Mouse (Mus musculus) lung, postnatal 0 days (tissue): ENCODE results near the gene Enpep.

Experiments
- CTCF ChIP-seq: IDR thresholded peaks from 2 replicates; pipeline ENCODE4 v1.5.1; 2016; ENCODE audit warnings: antibody characterized with exemption, mild to moderate bottlenecking
- EP300 ChIP-seq: IDR thresholded peaks from 2 replicates; pipeline ENCODE4 v1.6.1; 2016; ENCODE audit warnings: antibody characterized with exemption, mild to moderate bottlenecking, control low read depth

DNA sequence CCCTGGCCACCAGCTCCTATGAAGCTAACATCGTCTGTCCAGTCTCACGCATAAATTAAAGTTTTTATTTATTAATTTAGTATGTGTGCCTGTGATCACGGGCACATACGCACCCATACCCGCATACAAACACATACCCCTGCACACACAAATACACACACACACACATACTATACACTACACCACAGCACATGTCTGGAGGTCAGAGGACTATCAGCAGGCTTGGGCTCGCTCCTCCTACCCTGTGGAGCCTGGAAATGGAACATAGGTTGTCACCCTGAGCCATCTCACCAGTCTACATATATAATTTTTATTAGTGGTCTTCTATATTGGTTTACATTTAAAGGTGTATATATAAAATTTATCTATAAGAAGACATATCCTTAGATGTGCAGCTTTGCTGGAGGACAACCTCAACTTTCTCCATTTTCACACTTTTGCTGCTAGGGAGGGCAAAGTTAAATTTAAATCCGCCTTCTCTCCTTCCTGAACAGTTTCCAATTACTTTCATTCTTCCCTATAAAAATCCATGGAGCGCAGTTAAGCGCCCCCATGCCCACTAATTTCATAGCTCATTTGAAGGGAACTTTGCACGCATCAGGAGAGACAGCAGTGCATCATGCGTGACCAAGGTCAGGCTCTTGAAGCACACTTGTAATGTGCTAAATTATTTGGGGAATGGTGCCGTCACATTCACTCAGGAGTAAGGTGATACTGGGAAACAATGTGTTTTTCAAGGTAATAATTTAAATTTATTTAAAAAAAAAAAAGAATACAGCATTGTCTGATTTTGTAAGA is 63.4 kb downstream of the Enpep start:
- TF ChIP-seq CTCF = no peak
- TF ChIP-seq EP300 = no peak
